Mouse (Mus musculus): Measurements from ENCODE around the gene 3110040M04Rik. TPM values are rescaled to one million over a fixed set of nuclear protein-coding genes. Genes with fewer than 3 reads are reported as not detected.

Gene 3110040M04Rik
- polyA plus RNA-seq (2012; ENCODE audit: low replicate concordance), result not detected in 2 replicates

GRCm38 (mm10) chr1:151203818-151204217, at the start of gene 3110040M04Rik:
3110040M04Rik (plus strand) TSS chr1:151204121.

GRCm38 (mm10) chr1:151182266-151182665, 21.7 kb upstream of the 3110040M04Rik start, which contains the start of gene Gm47985:
Gm47985 (plus strand) TSS chr1:151182537.

GRCm38 (mm10) chr1:151192075-151192474, 11.8 kb upstream of the 3110040M04Rik start, which contains the start of gene Gm8947:
Gm8947 (plus strand) TSS chr1:151192376.

DNA sequence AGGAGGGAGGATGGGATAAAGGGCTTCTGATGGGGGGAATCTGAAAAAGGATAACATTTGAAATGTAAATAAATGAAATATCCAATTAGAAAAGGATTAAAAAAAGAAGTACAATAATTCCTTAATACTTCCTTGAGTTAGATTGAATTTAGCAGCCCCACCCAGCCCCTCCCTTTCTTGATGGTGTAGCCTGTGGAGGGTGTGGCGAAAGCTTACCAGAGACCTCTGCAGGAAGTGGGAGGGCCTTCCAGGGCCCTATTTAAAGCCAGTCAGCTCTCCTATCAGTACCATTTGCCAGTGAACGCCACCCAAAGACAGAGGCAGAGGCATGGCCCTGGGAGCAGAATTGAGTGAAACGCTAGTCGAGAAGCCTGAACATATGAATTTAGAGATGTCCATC, 5.8 kb upstream of the 3110040M04Rik start, which contains the start of gene Gm47995:
TSS of gene Gm47995 (plus strand) at position 329 of the 400 bp plus-strand sequence.

GRCm38 (mm10) chr1:151209824-151210355, 6.0 kb downstream of the 3110040M04Rik start, which contains the start of gene Gm47996:
Gm47996 (plus strand) TSS chr1:151210131.

Other genes with a start within 250 kb of the 3110040M04Rik start
- 0.02 and 0.06 TPM in 2 replicates for gene Hmcn1, start 210.7 kb upstream of the 3110040M04Rik start, polyA plus RNA-seq (2012; ENCODE audit: low replicate concordance)
- gene Gm47985, start 21.6 kb upstream of the 3110040M04Rik start, polyA plus RNA-seq (2012; ENCODE audit: low replicate concordance), result 0.35 TPM in 1 of 2 replicates, not detected in the other
- 0.13 TPM in 1 of 2 replicates, not detected in the other for gene Gm8947, start 11.7 kb upstream of the 3110040M04Rik start, polyA plus RNA-seq (2012; ENCODE audit: low replicate concordance)
- 0.13 TPM in 1 of 2 replicates, not detected in the other for gene Gm47995, start 5.7 kb upstream of the 3110040M04Rik start, polyA plus RNA-seq (2012; ENCODE audit: low replicate concordance)
- 0.25 TPM in 1 of 2 replicates, not detected in the other for gene Gm47996, start 6.0 kb downstream of the 3110040M04Rik start, polyA plus RNA-seq (2012; ENCODE audit: low replicate concordance)
- 65.3 and 97.5 TPM in 2 replicates for gene Ivns1abp, start 140.4 kb downstream of the 3110040M04Rik start, polyA plus RNA-seq (2012; ENCODE audit: low replicate concordance)
- gene Swt1, start 224.3 kb downstream of the 3110040M04Rik start, polyA plus RNA-seq (2012; ENCODE audit: low replicate concordance), result 0.29 and 2.4 TPM in 2 replicates
- gene Trmt1l, start 224.4 kb downstream of the 3110040M04Rik start, polyA plus RNA-seq (2012; ENCODE audit: low replicate concordance), result 17.5 and 41.0 TPM in 2 replicates